Comparison of ENCODE assay signal across 8 mouse cellular contexts in the genomic region with DNA sequence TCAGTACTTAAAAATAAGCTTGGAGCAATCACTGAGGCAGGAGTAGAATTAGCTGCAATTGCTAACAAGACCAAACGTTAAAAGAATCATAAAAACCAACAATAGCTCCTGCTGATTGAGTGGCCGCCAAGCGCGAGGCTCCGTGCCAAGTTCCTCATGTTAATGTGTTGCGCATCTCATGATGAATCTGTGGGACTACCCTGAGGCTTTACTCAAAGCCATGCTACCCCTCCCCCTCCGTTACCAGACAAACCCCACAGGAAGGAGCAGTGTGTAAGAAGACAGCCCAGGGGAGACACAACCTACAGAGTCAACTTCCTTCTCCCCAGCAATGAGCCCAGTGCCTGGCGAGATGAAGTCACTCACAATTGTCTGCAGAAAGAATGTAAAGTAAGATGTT. TPM values are rescaled to one million over a fixed set of nuclear protein-coding genes. Genes with fewer than 3 reads are reported as not detected.
A peak's percentile ranks its signal among the peaks of the same experiment; 100 is the strongest.
DNase-seq lines count a peak whose midpoint lies in the region; ATAC-seq lines count a peak whose summit lies in the region.

No protein-coding gene starts in this region.

- 0 out of 2 replicates have a peak overlapping the region, but pooled peaks have one; percentile 42 for H3K27ac ChIP-seq in forebrain, embryonic 13.5 days
- H3K27ac ChIP-seq in forebrain, embryonic 10.5 days: no peak overlapping the region

- H3K9ac ChIP-seq in forebrain, embryonic 13.5 days: no peak overlapping the region

- no peak for DNase-seq in forebrain, embryonic 10.5 days (ENCODE audit: extremely low spot score, low spot score)
- peak; percentile 3 for DNase-seq in lung, postnatal 36 days
- no peak for DNase-seq in lung, adult 18-20 months
- peak; percentile 55 for DNase-seq in naive thymus-derived CD4-positive, alpha-beta T cell, adult 2 months (ENCODE audit: low read depth)
- no peak for DNase-seq in cerebellum, adult 18-20 months
- no peak for DNase-seq in urinary bladder, postnatal 25 days (ENCODE audit: low spot score)

- H3K4me1 ChIP-seq in forebrain, embryonic 13.5 days: peaks cover 31% of the 10 kb centered on the region
- no peaks in the 10 kb centered on the region for H3K4me1 ChIP-seq in forebrain, embryonic 10.5 days

- H3K9me3 ChIP-seq in forebrain, embryonic 13.5 days (replicated peaks): no peaks in the 10 kb centered on the region
- no peaks in the 10 kb centered on the region for H3K9me3 ChIP-seq in forebrain, embryonic 10.5 days

- H3K4me2 ChIP-seq in forebrain, embryonic 13.5 days: no peak overlapping the region

- ATAC-seq in forebrain, embryonic 13.5 days: peak; percentile 64; the same call in 1 of the 2 replicates
- peak; percentile 59 to 77; a peak in 3 of 4 replicates for ATAC-seq in hematopoietic stem cell, adult 5-6 weeks (replicated peaks in 1 of 2; ENCODE audit: insufficient read depth in 1 of 2, low FRiP score in 2 of 2, low TSS enrichment in 1 of 2, low read depth in 1 of 2, poor library complexity in 2 of 2, severe bottlenecking in 2 of 2)

- no peaks in the 10 kb centered on the region for H3K36me3 ChIP-seq in forebrain, embryonic 13.5 days (ENCODE audit: poor library complexity, severe bottlenecking)
- no peaks in the 10 kb centered on the region for H3K36me3 ChIP-seq in forebrain, embryonic 10.5 days (replicated peaks)

- no peak overlapping the region for H3K4me3 ChIP-seq in forebrain, embryonic 13.5 days
- H3K4me3 ChIP-seq in forebrain, embryonic 10.5 days: no peak overlapping the region

- WGBS in forebrain, embryonic 13.5 days: 39% methylated on average over 8 of the region's 8 CpGs
- WGBS in forebrain, embryonic 10.5 days: 89% methylated on average over 8 of the region's 8 CpGs

- H3K27me3 ChIP-seq in forebrain, embryonic 13.5 days: no peaks in the 10 kb centered on the region
- no peaks in the 10 kb centered on the region for H3K27me3 ChIP-seq in forebrain, embryonic 10.5 days (ENCODE audit: poor library complexity, severe bottlenecking)

RNA-seq across cellular contexts. Expression of gene Myrip, which starts 41.5 kb away (rescaled TPM):
- polyA plus RNA-seq in forebrain, embryonic 13.5 days (2015; fragmentation: Nextera tagmentation; extraction: Ambion mirVana): 1.0 and 1.1 TPM in 2 replicates
- 0.09 and 0.29 TPM in 2 replicates for polyA plus RNA-seq in forebrain, embryonic 10.5 days (2016; fragmentation: Nextera tagmentation; extraction: Ambion mirVana)
- not detected in 2 replicates for total RNA-seq in hematopoietic stem cell, adult 5-6 weeks (2017)

Comparison
In these comparisons a context has a peak if more than half of its experiments do, and no peak if none do; other contexts are left out.
1. DNase-seq: peak in lung, postnatal 36 days (single experiment) and naive thymus-derived CD4-positive, alpha-beta T cell, adult 2 months (single experiment); none in forebrain, embryonic 10.5 days (single experiment), lung, adult 18-20 months (0 of 2), cerebellum, adult 18-20 months (0 of 2) and urinary bladder, postnatal 25 days (single experiment).